Mouse (Mus musculus) ovary, postnatal 36 days (tissue): Measurements from ENCODE around the gene Adamts4.
A peak's percentile ranks its signal among the peaks of the same experiment; 100 is the strongest.
"Not testable (repeated sequence)": the region's sequence is repeated elsewhere in the genome, so short reads cannot be mapped to it uniquely, and the experiment has no call there.

Experiments used
- DNase-seq: peaks from one replicate; pipeline ENCODE4 v3.0.0; 2022; ENCODE audit warnings: low spot score, mixed read lengths

Adamts4 gene

DNA sequence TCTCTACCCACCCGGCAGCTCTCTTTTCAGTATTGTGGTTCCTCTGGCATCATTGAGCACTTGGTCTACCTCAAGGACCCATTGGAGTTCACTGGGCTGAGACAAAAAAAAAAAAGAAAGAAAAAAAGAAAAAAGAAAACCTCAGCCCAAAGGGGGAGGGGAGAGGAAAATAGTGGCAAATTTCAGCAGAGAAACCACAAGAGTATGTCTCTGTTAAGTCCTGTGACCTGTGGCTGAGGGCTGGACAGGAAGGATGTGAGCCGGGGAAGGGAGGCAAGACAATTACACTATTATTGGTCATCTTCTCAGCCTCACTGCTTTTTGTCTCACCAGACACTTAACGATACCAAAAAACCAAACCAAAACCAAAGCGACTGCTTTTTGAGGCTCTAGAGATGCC is 18.4 kb upstream of the Adamts4 start:
- DNase-seq, result no peak

DNA sequence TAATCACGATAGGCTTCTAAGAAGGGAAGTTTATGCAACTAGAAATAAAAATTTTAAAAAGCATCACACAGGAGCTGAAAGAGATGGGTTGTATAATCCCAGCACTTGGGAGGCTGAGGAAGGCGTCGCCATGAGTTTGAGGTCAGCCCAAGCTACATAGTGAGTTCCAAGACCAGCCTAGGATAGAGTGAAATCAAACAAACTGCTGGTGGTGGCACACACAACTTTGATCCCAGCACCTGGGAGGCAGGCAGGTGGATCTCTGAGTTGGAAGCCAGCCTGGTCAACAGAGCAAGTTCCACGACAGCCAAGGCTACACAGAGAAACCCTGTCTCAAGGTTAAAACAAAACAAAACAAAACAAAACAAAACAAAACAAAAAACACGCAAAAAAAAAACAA is 17.9 kb upstream of the Adamts4 start:
- no peak for DNase-seq

DNA sequence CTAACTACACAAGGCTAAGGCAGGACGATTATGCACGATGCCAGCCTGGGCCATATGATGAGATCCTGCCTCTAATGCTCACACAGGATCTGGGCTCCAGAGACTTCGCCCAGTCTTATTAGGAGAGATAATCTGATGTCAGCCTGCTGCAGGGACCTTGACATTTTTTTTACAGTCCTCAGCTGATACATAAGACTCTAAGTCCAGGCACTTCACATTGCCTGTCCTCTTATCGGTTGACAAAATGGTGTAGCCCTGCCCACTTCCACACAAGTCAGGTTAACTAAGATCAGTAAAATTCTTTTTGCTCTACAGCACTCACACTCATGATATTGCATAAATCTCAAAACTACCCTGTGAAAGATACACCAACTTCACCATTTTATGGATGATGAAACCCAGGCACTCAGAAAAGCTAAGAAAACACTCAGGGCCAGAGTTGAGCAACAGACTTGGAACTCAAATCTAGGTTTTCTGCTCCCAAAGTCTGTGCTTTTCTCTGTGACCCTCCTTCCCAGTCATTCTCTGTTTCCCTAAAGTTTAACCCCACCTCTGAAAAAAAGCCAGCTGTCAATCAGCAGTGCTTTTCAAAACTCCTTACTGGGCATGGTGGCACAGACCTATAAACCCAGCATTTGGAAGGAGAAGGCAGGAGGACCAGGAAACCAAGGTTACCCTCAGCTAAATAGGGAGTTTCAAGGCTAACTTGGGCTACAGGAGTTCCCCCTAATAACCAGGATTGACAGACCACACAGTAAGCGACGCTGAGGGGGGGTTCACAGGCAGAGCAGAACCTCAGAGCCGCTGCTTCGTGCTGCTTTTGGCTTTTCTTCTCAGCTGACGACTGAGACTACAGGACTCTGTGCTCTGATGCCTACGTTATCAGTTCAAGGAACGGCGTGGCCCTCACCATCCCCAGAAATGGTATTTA is 17.2 kb upstream of the Adamts4 start:
- DNase-seq, result no peak

DNA sequence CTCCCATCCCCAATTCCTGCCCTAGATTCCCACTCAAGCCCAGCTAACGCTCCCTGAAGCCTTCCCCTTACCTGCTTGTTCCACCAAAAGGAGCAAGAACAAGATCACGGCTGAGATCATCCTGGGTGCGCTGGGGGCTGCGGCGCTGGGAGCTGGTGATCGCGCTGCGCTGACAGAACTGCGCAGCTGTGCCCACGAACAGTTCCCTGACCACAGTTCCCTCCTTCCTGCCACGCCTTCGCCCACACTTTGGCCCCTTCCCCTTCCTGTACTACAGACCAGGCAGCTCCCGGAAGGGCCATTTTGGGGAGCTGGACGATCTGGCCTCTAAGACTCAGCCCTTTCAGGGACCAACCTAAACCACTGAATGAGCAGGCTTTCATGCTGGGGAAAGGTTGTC is 16.1 kb upstream of the Adamts4 start, which contains the start of gene Fcer1g:
TSS of gene Fcer1g (minus strand) at position 240 of the 400 bp plus-strand sequence.
- no peak for DNase-seq

DNA sequence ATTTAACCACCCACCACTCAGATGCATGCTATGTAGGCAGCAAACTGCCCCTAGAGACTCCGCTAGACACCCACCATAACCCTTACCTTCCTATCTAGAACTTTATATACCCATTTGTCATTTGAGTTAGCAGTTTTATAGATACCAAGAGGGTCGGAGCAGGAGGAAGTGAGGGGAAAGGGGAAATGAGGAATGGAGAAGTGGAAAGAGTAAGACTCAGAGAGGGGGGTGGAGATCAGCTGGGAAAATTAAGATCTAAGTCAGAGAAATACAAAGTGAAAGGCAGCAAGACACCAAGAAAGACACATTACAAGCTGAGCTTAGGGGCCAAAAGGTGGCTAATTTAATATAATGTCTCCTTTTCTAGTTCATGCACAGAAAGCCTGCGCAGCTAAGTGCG is 15.7 kb upstream of the Adamts4 start:
- DNase-seq, result no peak

DNA sequence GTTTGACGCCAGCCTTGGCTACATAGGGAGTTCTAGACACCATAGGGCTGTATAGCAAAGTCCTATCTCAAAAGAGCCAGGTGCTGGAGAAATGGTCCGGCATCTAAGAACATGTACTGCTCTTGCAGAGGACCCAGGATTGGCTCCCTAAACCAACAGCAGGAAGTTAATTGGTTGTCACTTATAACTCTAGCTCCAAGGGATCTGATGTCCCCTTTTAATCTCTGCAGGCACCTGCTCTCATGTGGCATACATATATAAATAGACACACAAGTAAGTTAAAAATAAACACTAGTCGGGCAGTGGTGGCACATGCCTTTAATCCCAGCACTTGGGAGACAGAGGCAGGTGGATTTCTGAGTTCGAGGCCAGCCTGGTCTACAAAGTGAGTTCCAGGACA is 14.4 kb upstream of the Adamts4 start:
- DNase-seq, result no peak

DNA sequence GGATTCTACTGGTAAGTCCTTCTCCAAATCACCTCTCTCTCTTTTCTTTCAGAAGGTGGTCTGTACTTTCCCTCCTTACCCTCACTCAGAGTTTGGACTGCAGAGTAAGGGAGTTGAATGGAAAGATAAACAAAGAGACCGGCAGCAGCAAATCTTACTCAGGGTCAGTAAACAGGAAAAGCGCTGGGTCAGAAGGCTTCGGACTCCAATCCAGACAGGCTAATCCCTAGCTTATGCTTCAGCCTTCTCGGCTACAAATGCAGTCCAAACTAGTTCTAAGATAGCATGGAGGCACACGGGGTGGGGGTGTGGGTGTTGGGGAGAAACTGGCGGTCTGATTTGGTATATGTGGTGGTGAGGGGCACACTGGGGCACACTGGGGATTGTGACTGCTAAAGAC is 12.8 kb upstream of the Adamts4 start:
- no peak for DNase-seq

DNA sequence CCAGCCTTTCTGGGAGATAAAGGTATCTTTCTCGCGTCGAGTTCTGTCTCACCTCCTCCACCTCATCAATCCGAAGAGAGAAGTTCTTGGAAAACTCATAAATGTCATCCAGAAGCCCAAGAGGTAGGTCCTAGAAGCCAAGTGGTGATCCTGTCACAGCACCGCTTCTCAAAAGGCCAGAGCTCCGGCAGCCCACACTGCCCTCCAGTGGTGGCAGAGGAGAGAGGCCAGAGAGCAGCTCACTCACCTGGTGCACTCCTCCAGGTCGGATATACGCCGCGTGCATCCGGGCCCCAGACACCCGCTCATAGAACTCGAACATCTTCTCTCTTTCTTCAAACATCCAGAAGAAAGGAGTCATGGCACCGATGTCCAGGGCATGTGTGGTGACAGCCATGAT is 11.8 kb upstream of the Adamts4 start:
- peak; percentile 63 for DNase-seq

DNA sequence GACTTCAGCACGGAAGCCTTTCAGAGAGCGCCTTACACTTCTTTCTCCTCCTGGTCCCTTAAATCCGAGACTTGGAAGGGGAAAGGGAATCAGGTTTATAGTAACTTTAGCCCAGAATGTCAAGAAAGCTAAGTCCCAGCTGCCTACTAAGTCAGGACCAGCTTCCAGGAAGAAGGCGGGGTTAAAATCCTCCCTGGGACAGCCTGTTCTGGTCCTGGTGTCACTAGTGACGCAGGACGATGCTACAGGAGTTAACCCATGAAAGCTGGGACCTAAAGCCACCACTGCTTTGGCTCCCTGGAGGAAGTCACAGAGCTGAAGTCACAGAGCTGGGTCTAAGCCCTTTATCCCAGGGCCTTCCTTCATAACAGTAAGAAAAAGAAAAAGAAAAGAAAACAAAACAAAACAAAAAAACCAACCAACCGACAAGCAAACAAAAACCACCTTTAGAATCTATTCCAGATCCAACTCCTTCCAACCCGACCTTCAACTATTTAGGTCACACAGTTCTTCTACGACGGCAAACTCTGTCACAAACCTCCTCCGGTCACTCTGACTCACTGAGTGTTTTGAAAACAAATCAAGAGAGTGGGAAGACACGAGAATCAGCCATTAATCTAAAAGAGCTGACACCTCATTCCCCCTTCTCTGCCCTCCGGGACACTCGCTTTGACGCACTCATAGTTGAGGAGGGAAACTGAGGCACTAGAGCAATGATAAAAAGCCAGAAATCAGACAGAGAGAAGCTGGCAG is 10.1 kb upstream of the Adamts4 start:
- DNase-seq, result no peak

DNA sequence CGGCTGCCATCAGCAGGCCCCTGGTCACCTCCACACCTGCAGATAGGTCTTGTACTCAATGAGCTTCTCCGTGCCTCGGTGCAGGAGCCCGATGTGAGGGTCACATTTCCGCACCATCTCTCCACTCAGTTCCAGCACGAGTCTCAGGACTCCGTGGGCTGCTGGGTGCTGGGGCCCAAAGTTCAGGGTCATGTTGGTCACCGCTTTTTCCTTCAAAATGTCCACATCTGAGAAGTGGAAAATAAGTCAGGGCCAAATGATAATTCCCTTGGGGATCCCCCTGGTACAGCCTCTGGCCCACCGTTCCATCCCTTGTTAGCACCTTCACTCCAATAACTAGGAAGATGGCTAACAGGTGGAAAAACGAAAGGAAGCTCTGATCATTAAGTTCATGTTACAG is 9.3 kb upstream of the Adamts4 start:
- no peak for DNase-seq

DNA sequence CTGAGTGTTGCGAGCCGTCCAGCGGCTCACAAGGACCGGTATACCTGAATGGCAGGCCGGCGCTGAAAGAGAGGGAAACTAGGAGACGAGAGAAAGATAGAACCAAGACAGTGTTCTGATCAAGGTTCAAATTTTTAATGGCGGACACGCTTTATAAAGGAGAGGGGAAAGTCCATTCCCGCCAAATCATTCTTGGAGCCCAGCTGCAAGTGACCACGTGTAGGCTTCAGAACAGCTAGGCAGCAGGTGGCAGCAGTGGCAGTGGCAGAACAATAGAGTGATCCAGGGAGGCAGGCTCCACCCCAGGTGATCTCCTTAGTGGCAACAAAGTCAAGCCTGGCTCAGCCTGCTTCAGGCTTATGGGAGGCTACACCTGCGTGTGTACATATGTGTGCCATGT is 8.3 kb upstream of the Adamts4 start:
- not testable (repeated sequence) for DNase-seq

DNA sequence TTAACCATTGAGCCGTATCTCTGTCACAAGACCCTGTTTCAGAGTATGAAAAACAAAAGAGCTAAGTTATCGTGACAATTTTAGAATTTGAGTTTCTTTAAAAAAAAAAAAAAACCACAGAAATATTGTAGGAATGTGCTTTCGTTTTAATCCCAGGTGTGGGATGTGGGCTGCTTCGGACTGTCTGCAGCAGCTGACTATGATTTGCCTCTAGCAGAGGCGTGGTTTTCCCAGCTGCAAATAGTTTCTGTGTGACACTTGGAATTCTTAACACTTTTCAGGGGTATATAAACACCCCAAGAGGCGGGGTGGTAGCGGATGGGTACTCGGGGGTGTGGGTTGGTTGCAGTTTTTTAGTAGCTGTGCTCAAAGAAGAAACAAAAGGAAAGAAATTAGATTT is 4.9 kb upstream of the Adamts4 start:
- no peak for DNase-seq

DNA sequence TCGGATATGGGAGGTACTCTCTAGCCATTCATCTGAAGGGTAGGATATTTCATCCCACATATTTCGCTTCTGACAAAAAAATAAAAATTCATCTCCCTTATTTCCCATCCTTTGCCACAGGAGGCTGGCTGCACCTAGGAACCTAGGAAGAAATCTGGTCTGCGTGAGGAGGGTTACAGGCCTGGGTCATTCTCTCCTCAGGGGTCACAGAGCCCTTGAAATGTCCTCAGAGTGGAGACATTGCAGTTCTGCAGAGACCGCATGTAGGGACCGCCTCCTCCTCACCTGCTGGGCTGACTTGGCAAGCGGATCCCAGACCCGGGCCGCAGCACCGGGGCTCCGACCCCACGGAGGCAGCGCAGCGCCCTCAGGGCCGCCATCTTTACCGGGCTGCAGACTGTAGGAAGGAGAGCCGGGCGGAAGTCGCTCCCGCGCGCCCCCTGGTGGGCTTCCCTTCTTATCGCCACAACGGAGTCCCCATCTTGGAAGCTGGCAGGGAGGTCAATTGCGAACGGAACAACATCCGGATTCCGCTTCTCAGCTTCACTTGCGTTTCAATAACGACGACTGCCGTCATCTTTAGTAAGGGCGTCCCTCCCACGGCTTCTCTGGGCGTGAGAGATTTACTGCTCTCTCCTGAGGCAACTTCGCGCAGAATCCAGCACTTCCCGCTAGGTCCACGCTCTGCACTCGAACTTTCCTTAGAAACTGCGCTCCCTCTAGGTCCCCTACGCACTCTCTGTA is 3.3 kb upstream of the Adamts4 start:
- peak; percentile 96 for DNase-seq

DNA sequence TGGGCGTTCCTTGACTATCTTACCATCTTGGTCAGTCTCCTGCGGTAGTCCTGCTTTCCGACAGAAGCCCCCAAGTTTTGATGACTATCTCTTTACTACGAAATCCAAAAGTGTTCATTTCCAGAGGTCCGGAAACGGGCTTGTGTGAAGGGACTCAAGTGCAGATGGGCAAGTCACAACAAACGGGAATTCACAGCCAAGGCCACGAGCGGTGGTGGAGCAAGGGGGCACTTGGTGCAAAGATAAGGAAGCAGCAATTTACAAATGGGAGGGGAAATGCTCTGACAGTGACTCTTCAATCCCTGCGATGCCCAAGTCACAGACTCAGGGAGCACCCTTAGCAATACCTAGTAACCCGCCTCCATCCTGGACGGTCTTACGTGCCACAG is 2.8 kb upstream of the Adamts4 start:
- DNase-seq, result no peak

DNA sequence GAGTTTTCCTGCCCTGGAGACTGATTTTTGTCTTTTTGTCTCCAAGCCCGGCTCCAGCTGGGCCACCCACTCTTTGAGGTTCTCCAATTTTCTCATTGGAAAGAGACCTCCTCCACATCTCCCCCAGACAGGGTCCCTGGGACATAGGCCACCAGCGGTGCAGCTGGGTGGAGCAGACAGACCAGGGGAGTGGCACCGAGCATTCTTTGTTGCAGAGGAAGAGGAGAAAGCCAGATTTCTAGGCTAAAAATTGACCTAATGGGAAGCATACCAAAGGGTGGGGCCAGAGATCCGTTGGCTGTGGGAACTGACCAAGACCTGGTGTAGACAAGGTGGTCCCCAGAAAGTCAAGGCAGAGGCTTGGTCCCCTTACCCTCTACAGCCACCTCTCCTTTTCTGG is 2.3 kb upstream of the Adamts4 start:
- DNase-seq, result no peak

DNA sequence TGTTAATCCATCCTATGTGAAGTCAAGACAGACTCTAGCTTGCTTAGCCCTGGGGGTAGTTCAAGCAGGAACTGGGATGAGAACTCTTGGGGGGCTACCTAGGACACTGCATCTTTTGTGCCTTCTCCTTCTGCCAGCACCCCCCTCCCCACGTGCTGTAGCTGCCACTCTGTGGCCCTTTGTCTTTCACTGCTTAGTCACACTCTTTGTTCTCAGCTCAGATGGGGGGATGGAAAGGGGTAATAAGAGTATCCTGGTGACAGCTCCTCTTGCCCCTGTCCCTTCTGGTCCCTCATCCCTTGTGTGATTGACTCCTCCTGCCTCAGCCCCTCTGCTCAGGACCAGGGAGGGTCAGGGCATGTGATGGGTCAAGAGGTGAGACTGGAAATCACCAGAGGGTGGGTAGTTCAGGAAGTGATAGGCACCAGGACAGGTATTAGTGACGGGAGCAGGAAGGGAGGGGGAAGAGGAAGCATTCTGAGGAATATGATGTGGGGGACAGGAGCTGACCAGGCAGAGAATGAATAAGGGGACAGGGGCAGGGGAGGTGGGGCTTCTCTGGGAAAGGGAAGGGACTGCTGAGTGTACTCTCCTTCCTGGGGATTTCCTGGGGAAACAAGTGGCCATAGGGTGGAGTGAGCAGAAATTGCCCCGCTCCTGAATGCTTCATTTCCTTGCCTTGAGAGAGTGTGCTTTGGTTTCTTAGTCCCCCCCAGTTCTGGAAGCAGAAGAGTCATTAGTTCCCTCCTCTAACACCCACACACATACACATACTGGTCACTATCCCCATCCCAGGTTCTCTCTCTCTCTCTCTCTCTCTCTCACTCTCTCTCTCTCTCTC is 1.6 kb upstream of the Adamts4 start:
- DNase-seq, result no peak

DNA sequence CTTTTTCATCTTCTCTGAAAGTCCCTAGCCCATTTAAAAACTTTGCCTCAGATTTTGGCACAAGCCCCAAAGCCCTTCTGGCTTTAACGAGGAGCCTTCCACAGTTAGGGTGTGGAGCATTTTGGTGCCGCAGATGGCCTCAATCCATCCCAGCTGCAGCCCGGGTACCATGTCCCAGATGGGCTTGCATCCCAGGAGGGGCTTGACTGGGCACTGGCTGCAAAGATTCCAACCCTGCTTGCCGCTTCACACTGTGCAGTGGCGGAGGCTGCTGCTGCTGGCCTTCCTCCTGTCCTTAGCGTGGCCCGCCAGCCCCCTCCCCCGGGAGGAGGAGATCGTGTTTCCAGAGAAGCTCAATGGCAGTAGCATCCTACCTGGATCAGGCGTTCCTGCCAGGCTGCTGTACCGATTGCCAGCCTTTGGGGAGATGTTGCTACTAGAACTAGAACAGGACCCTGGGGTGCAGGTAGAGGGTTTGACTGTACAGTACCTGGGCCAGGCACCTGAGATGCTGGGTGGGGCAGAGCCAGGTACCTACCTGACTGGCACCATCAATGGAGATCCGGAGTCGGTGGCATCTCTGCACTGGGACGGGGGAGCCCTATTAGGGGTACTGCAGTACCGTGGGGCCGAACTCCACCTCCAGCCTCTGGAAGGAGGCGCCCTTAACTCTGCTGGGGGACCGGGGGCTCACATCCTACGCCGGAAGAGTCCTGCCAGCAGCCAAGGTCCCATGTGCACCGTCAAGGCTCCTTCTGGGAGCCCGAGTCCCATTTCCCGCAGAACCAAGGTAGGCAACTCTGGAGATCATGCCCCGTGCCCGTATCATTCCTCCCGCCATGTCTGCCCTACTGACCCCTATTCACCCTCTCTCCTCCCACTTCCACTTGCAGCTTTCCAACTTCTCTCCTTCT is 716 bp downstream of the Adamts4 start, which contains the start of gene Ndufs2:
TSS of gene Ndufs2 (minus strand) at position 709 of the 914 bp plus-strand sequence.
- DNase-seq, result no peak

DNA sequence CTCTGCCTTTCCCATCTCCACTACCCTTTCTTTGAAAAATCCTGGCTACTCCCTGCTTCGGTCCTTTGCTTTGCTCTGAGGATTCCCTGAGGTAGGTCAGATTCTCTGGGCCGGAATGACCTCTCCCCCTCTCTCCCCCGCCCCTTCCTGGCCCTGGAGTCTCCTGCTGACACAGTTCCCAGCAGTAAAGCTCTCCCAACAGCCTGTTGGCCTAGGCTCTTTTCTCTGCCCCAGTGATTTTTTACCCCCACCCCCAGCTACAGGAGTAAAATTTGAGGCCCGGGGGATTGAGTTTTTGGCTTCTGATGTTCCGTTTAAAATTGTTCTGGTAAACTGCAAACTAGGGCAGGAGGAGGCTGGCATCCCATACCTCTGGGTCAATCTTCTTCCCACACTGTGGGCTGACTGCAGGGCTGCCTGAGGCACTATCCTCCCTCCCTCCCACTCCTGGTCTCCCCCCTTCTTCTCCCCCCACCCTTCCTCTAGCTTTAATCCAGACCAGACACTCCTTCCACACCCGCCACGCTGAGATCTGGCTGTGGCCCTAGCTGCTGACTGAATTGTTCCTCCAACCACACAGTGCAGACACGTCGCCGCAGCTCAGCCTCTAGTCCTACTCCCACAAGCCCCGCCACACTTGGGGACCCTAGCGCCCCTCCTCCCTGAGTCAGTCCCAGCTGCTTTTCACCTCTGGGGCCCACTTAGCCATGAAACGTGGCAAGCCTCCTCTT is 1.5 kb downstream of the Adamts4 start:
- peak; percentile 49 for DNase-seq

DNA sequence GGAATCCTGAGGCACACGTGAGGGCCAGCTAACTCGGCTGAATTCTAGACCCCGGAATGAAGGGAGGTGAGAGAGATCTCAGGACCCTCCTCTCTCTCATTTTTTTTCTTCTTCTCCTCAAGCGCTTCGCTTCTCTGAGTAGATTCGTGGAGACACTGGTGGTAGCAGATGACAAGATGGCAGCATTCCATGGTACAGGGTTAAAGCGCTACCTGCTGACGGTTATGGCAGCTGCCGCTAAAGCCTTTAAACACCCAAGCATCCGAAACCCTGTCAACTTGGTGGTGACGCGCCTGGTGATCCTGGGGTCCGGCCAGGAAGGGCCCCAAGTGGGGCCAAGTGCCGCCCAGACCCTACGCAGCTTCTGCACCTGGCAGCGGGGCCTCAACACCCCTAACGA is 2.2 kb downstream of the Adamts4 start:
- DNase-seq, result no peak
